Mouse (Mus musculus): ENCODE results near the gene Nmur1. TPM values are rescaled to one million over a fixed set of nuclear protein-coding genes. Genes with fewer than 3 reads are reported as not detected.
A peak's percentile ranks its signal among the peaks of the same experiment; 100 is the strongest.

Gene Nmur1
- polyA plus RNA-seq, 1 experiment, result 0.11 TPM

GRCm38 (mm10) chr1:86376354-86376753 is 49.7 kb downstream of the Nmur1 start:
- DNase-seq (ENCODE audit: low read depth), result no peak
- TF ChIP-seq POLR2A (IDR thresholded peaks at IDR 0.05; ENCODE audit: borderline replicate concordance, extremely low read depth, insufficient read depth, insufficient read length, poor library complexity, severe bottlenecking) (no peak), CTCF (IDR thresholded peaks at IDR 0.05; ENCODE audit: borderline replicate concordance, extremely low read depth, insufficient read depth, insufficient read length) (no peak)

GRCm38 (mm10) chr1:86371997-86372396 is 54.0 kb downstream of the Nmur1 start:
- peak; percentile 57 for DNase-seq (ENCODE audit: low read depth)
- TF ChIP-seq CTCF (IDR thresholded peaks at IDR 0.05; ENCODE audit: borderline replicate concordance, extremely low read depth, insufficient read depth, insufficient read length) (peak; percentile 87), POLR2A (IDR thresholded peaks at IDR 0.05; ENCODE audit: borderline replicate concordance, extremely low read depth, insufficient read depth, insufficient read length, poor library complexity, severe bottlenecking) (no peak)

GRCm38 (mm10) chr1:86368086-86368485 is 57.9 kb downstream of the Nmur1 start:
- no peak for DNase-seq (ENCODE audit: low read depth)
- no peak for TF ChIP-seq CTCF (IDR thresholded peaks at IDR 0.05; ENCODE audit: borderline replicate concordance, extremely low read depth, insufficient read depth, insufficient read length)

- TF ChIP-seq CTCF (IDR thresholded peaks at IDR 0.05; ENCODE audit: borderline replicate concordance, extremely low read depth, insufficient read depth, insufficient read length), result peak; percentile 37; the same call in 1 of the 2 replicates
- no peak for TF ChIP-seq POLR2A (IDR thresholded peaks at IDR 0.05; ENCODE audit: borderline replicate concordance, extremely low read depth, insufficient read depth, insufficient read length, poor library complexity, severe bottlenecking)
- DNase-seq (ENCODE audit: low read depth), result peak; percentile 40
These were observed 62.4 kb downstream of the Nmur1 start for GRCm38 (mm10) chr1:86363671-86364070.

GRCm38 (mm10) chr1:86361852-86362615 is 64.0 kb downstream of the Nmur1 start:
- DNase-seq (ENCODE audit: low read depth), result no peak
- TF ChIP-seq POLR2A (IDR thresholded peaks at IDR 0.05; ENCODE audit: borderline replicate concordance, extremely low read depth, insufficient read depth, insufficient read length, poor library complexity, severe bottlenecking) (no peak), CTCF (IDR thresholded peaks at IDR 0.05; ENCODE audit: borderline replicate concordance, extremely low read depth, insufficient read depth, insufficient read length) (no peak)

- no peak for DNase-seq (ENCODE audit: low read depth)
- TF ChIP-seq CTCF (IDR thresholded peaks at IDR 0.05; ENCODE audit: borderline replicate concordance, extremely low read depth, insufficient read depth, insufficient read length), result no peak
These were observed 65.6 kb downstream of the Nmur1 start for GRCm38 (mm10) chr1:86360441-86360840.

- TF ChIP-seq CTCF (IDR thresholded peaks at IDR 0.05; ENCODE audit: borderline replicate concordance, extremely low read depth, insufficient read depth, insufficient read length) (no peak), POLR2A (IDR thresholded peaks at IDR 0.05; ENCODE audit: borderline replicate concordance, extremely low read depth, insufficient read depth, insufficient read length, poor library complexity, severe bottlenecking) (no peak)
- DNase-seq (ENCODE audit: low read depth), result no peak
These were observed 66.2 kb downstream of the Nmur1 start for GRCm38 (mm10) chr1:86359798-86360179.

GRCm38 (mm10) chr1:86358906-86359797 is 66.9 kb downstream of the Nmur1 start, which contains the start of gene Ncl:
TSS of gene Ncl (minus strand) at chr1:86359400.
- peak; percentile 91; the same call in 1 of the 2 replicates for TF ChIP-seq POLR2A (IDR thresholded peaks at IDR 0.05; ENCODE audit: borderline replicate concordance, extremely low read depth, insufficient read depth, insufficient read length, poor library complexity, severe bottlenecking)
- TF ChIP-seq CTCF (IDR thresholded peaks at IDR 0.05; ENCODE audit: borderline replicate concordance, extremely low read depth, insufficient read depth, insufficient read length), result no peak

GRCm38 (mm10) chr1:86358229-86358905 is 67.7 kb downstream of the Nmur1 start:
- no peak for TF ChIP-seq POLR2A (IDR thresholded peaks at IDR 0.05; ENCODE audit: borderline replicate concordance, extremely low read depth, insufficient read depth, insufficient read length, poor library complexity, severe bottlenecking)
- no peak for TF ChIP-seq CTCF (IDR thresholded peaks at IDR 0.05; ENCODE audit: borderline replicate concordance, extremely low read depth, insufficient read depth, insufficient read length)

More at GRCm38 (mm10) chr1:86358906-86359797, 66.9 kb downstream of the Nmur1 start, which contains the start of gene Ncl:
- peak; percentile 100 for DNase-seq (ENCODE audit: low read depth)

GRCm38 (mm10) chr1:86354186-86354585 is 71.8 kb downstream of the Nmur1 start:
- DNase-seq (ENCODE audit: low read depth), result no peak
- TF ChIP-seq POLR2A (IDR thresholded peaks at IDR 0.05; ENCODE audit: borderline replicate concordance, extremely low read depth, insufficient read depth, insufficient read length, poor library complexity, severe bottlenecking) (no peak), CTCF (IDR thresholded peaks at IDR 0.05; ENCODE audit: borderline replicate concordance, extremely low read depth, insufficient read depth, insufficient read length) (no peak)

More at GRCm38 (mm10) chr1:86358229-86358905, 67.7 kb downstream of the Nmur1 start:
- DNase-seq (ENCODE audit: low read depth), result no peak

GRCm38 (mm10) chr1:86350576-86350975 is 75.5 kb downstream of the Nmur1 start:
- no peak for DNase-seq (ENCODE audit: low read depth)

More at GRCm38 (mm10) chr1:86350576-86350975, 75.5 kb downstream of the Nmur1 start:
- no peak for TF ChIP-seq CTCF (IDR thresholded peaks at IDR 0.05; ENCODE audit: borderline replicate concordance, extremely low read depth, insufficient read depth, insufficient read length)
- TF ChIP-seq POLR2A (IDR thresholded peaks at IDR 0.05; ENCODE audit: borderline replicate concordance, extremely low read depth, insufficient read depth, insufficient read length, poor library complexity, severe bottlenecking), result no peak

Data from brain, embryonic 14.5 days (tissue).